Mouse (Mus musculus) midbrain, embryonic 11.5 days (tissue): ENCODE measurements around the gene Bad. TPM values are rescaled to one million over a fixed set of nuclear protein-coding genes. Genes with fewer than 3 reads are reported as not detected.

Experiments
- ATAC-seq: fragments of 200-750 bp; cut with Nextera tagmentation; 2 replicates; pipeline ENCODE4 v1.8.0; 2017; ENCODE audit warnings: moderate TSS enrichment, moderate library complexity; ENCODE audit not compliant: low FRiP score
- DNase-seq: peaks from one replicate; pipeline ENCODE4 v3.0.0; 2015; ENCODE audit warnings: low spot score; ENCODE audit errors: missing footprints
- H3K27ac ChIP-seq: fragments of 300-500 bp; sonication (generic); 2 replicates; pipeline ENCODE4 v1.5.1; 2014; ENCODE audit warnings: low read depth, low read length
- H3K27me3 ChIP-seq: fragments of 300-500 bp; sonication (generic); 2 replicates; pipeline ENCODE4 v1.6.1; 2014; ENCODE audit warnings: mild to moderate bottlenecking, low read length, moderate library complexity, mixed read lengths; ENCODE audit not compliant: control insufficient read depth, insufficient read depth
- H3K36me3 ChIP-seq: fragments of 300-500 bp; sonication (generic); 2 replicates; pipeline ENCODE4 v1.6.1; 2014; ENCODE audit warnings: mild to moderate bottlenecking, low read length, moderate library complexity, mixed read lengths; ENCODE audit not compliant: control insufficient read depth, insufficient read depth
- H3K4me1 ChIP-seq: fragments of 300-500 bp; sonication (generic); 2 replicates; pipeline ENCODE4 v1.6.1; 2014; ENCODE audit warnings: low read length; ENCODE audit not compliant: control insufficient read depth, insufficient read depth
- H3K4me2 ChIP-seq: fragments of 300-500 bp; sonication (generic); 2 replicates; pipeline ENCODE4 v1.6.1; 2014; ENCODE audit warnings: mild to moderate bottlenecking, moderate library complexity
- H3K4me3 ChIP-seq: fragments of 300-500 bp; sonication (generic); 2 replicates; pipeline ENCODE4 v1.5.1; 2014; ENCODE audit warnings: low read depth, low read length
- H3K9ac ChIP-seq: fragments of 300-500 bp; sonication (generic); 2 replicates; pipeline ENCODE4 v1.6.1; 2014; ENCODE audit warnings: low read length
- H3K9me3 ChIP-seq: fragments of 300-500 bp; sonication (generic); 2 replicates; pipeline ENCODE4 v1.6.1; 2016; ENCODE audit warnings: low read length; ENCODE audit not compliant: control insufficient read depth
- WGBS: fragments of 180-500 bp; shearing (Covaris S2); extraction: QIAGEN DNeasy Blood & Tissue Kit; methylation state at CpG from one replicate; pipeline ENCODE4 v1.1.7; 2014; 5-methylcytosine and 5-hydroxymethylcytosine counted together
- polyA plus RNA-seq: library from polyadenylated mRNA; unstranded; fragments of >200 nt; fragmentation: Nextera tagmentation; extraction: Ambion mirVana; gene quantifications from 2 replicates; pipeline ENCODE4 v1.2.1, GENCODE M21; 2014

Gene Bad
- polyA plus RNA-seq, 1 experiment from 2014 or later: 55.9 TPM

DNA sequence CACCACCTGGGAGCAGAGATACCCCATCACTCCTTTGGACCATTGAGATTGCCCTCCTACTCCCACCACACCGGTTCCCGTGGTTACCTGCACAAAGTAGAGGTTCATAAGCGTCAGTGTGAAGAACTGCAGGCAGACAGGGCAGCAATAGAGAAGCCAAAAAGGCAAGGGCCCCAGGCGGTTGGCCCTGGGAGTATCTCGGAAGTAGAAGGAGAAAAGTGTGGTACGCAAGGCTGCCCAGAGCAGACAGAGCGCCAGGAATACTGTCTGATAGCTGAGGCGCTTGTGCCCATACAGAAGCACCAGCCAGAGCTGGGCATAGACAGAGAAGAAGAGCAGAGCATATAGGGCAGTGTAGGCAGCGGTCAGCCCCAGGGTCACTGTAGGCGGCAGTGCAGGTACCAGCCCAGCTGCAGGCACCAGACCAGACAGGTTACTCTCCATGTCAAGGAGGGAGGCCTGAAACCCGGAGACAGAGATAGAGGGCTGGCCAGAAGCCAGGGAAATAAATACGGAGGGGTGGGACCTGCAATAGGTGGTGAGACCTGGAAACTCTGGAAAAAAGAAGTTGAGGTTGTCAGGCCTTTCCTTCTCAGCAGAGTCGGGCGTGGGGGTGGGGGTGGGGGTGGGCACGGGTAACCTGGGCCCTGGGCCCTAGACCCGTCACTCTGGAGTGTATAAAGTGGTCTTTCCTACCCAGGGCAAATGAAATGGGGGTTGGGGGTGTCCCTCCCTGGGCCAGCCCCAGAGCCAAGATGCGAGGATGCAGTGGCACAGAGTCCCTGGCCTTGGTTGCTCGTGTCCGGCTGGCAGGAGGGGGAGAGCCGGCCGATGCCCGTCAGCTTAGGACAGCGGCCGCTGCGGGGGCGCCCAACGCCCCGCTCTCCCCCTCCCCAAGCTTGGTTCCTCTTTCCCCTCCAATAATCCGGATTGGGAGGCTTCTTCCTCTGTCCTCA, 987 bp upstream of the Bad start:
- Histone ChIP-seq H3K27me3 (peaks cover 7% of the 10 kb centered on the region; the same call in 1 of the 2 replicates), H3K4me1 (peaks cover 14% of the 10 kb centered on the region), H3K36me3 (no peaks in the 10 kb centered on the region), H3K4me3 (peak overlapping the region; percentile 79), H3K9me3 (no peaks in the 10 kb centered on the region), H3K4me2 (peak overlapping the region; percentile 98), H3K27ac (no peak overlapping the region; the same call in 1 of the 2 replicates), H3K9ac (peak overlapping the region; percentile 92)
- WGBS: 22% methylated on average over 29 of the region's 29 CpGs
- ATAC-seq: peak; percentile 28
- no peak for DNase-seq

DNA sequence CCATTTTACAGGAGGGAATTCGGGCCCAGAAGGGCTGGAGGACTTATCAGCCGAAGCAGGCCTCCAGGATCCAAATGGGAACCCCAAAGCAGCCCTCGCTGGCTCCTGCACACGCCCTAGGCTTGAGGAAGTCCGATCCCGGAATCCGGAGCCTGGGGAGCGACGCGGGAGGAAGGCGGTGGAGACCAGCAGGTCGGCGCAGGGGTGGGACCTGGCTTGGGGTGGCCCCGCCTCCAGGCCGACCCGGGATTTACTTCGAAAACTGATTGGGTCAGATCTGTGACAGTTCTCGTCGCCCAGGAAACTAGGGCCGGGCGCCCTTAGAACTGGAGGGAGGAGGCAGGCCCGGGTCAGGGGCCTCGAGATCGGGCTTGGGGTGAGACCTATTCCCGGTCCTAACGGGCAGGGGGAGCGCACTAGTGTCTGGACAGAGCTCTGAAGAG, 609 bp downstream of the Bad start, which contains the start of gene Gpr137:
Gpr137 (minus strand) TSS at position 232 of the 443 bp plus-strand sequence.
- H3K4me3 ChIP-seq: peak within 1 kb of the TSS; percentile 79

DNA sequence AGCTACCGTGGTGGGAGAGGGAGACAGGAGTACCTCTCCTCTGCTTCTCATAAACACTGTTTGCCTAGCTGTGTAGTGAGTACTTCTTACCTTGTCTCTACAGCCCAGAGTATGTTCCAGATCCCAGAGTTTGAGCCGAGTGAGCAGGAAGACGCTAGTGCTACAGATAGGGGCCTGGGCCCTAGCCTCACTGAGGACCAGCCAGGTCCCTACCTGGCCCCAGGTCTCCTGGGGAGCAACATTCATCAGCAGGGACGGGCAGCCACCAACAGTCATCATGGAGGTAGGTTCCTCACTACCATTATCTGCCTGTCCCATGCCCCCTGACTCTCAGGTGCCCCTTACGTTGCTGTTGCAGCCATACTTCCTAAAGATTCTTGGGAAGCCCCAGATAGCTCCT, 1.1 kb downstream of the Bad start:
- Histone ChIP-seq H3K9ac (peak overlapping the region; percentile 92), H3K9me3 (no peaks in the 10 kb centered on the region), H3K4me1 (peaks cover 14% of the 10 kb centered on the region), H3K27me3 (no peaks in the 10 kb centered on the region), H3K4me3 (peak overlapping the region; percentile 79), H3K27ac (peak overlapping the region; percentile 92), H3K4me2 (peak overlapping the region; percentile 98), H3K36me3 (no peaks in the 10 kb centered on the region)
- ATAC-seq: peak; percentile 14; the same call in 1 of the 2 replicates
- DNase-seq: no peak
- 30% methylated on average over 5 of the region's 5 CpGs for WGBS

More for the DNA sequence above, 609 bp downstream of the Bad start, which contains the start of gene Gpr137:
- peak within 1 kb of the TSS; percentile 92 for H3K9ac ChIP-seq
- H3K4me1 ChIP-seq: peaks cover 14% of the 10 kb centered on the region
- H3K27me3 ChIP-seq: no peaks in the 10 kb centered on the region
- peak within 1 kb of the TSS; percentile 92 for H3K27ac ChIP-seq
- peak; percentile 98 for DNase-seq
- H3K9me3 ChIP-seq: no peaks in the 10 kb centered on the region
- 0% methylated on average over 27 of the region's 27 CpGs for WGBS
- no peaks in the 10 kb centered on the region for H3K36me3 ChIP-seq
- peak; percentile 89 for ATAC-seq
- peak within 1 kb of the TSS; percentile 98 for H3K4me2 ChIP-seq

DNA sequence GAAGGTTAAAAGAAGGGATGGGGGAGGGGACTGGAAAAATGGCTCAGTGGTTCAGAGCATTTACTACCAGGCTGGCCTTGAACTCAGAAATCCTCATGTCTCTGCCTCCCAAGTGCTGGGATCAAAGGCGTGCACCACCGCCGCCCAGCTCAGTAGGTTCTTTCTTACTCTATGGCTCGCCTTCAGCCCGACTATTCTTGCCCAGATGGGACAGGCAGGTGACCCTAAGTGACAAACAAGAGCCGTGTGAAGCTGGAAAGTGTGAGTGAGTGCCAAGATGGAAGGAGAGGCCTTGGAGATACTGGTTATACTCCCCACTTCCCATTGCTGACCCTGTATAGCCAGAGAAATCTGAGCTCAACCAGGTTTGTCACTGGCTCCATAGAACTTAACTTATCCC, 2.0 kb downstream of the Bad start:
- 96% methylated on average over 6 of the region's 6 CpGs for whole genome bisulfite sequencing
- ATAC-seq (no peak), DNase-seq (no peak)
- no peak overlapping the region for H3K9ac ChIP-seq
- peaks cover 14% of the 10 kb centered on the region for H3K4me1 ChIP-seq
- H3K4me2 ChIP-seq: no peak overlapping the region
- no peak overlapping the region for H3K27ac ChIP-seq
- H3K27me3 ChIP-seq: no peaks in the 10 kb centered on the region
- H3K9me3 ChIP-seq: no peaks in the 10 kb centered on the region
- no peaks in the 10 kb centered on the region for H3K36me3 ChIP-seq
- no peak overlapping the region for H3K4me3 ChIP-seq

DNA sequence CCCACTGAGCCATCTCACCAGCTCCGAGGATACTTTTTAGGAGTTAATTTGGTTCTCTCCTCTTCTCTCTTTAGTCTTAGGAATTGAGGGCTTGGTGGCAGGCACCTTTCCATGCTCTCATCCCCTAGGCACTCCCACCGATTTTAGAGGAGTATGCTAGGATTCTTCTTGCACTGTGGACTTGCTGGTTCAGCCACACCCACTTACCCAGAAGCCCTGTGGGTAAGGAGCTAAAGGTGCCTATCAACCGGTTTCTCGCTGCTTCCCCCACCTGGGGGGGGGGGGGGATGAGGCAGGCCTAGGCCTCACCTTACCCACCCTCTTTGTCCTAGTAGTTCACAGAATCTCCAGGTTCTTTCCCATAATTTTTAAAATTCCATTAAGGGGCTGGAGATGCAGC, 6.1 kb downstream of the Bad start:
- H3K27ac ChIP-seq: no peak overlapping the region

DNA sequence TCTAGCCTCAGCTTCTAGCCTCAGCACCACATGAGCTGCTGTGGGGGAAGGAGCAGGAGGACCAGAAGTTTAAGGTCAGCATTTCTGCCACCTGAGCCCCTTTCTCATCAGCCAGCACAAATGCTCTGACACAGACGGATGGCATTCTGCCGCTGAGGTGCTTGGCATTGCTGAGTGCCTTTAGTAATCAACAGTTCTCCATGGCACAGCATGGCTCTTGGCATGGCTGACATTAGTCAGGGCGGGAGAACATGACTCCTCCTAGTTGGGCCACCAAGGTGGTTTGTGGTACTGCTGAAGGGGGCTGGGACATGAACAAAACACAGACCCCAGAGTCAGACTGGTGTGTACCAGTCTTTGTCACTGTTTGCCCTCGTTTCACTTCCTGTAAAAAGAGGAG, 6.5 kb downstream of the Bad start:
- Histone ChIP-seq H3K36me3 (no peaks in the 10 kb centered on the region), H3K4me3 (no peak overlapping the region), H3K4me1 (peaks cover 15% of the 10 kb centered on the region), H3K9ac (no peak overlapping the region), H3K4me2 (no peak overlapping the region), H3K27ac (no peak overlapping the region), H3K27me3 (no peaks in the 10 kb centered on the region), H3K9me3 (no peaks in the 10 kb centered on the region)
- ATAC-seq (no peak), DNase-seq (no peak)
- WGBS: 83% methylated on average over 4 of the region's 4 CpGs

More for the DNA sequence above, 6.1 kb downstream of the Bad start:
- no peak overlapping the region for H3K9ac ChIP-seq
- peaks cover 15% of the 10 kb centered on the region for H3K4me1 ChIP-seq
- no peak for ATAC-seq
- H3K9me3 ChIP-seq: no peaks in the 10 kb centered on the region
- no peaks in the 10 kb centered on the region for H3K27me3 ChIP-seq
- WGBS: 48% methylated on average over 4 of the region's 4 CpGs
- H3K4me2 ChIP-seq: no peak overlapping the region
- no peak overlapping the region for H3K4me3 ChIP-seq
- no peak for DNase-seq
- no peaks in the 10 kb centered on the region for H3K36me3 ChIP-seq

DNA sequence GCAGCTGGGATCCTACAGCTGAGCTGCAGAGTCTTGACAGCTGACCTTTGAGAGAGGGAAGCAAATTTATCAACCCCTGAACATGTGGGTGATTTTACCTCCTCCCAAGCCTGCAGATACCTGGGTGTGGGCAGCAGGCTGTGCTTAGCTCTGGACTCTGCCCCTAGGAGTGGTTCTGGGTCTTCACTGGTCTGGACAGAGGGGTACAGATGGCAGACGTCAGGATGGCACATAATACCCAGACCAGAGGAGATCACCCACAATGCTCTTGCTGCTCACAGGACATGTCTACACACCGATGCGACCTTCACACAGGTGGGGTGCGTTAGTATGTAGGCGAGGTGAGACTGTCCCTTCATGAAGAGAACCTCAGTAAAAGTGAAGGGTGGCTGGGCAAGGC, 7.9 kb downstream of the Bad start:
- Histone ChIP-seq H3K27ac (no peak overlapping the region), H3K27me3 (no peaks in the 10 kb centered on the region), H3K4me2 (no peak overlapping the region), H3K9me3 (no peaks in the 10 kb centered on the region), H3K4me1 (peaks cover 15% of the 10 kb centered on the region), H3K36me3 (no peaks in the 10 kb centered on the region), H3K4me3 (no peak overlapping the region), H3K9ac (no peak overlapping the region)
- no peak for ATAC-seq
- DNase-seq: no peak
- WGBS: 93% methylated on average over 5 of the region's 5 CpGs

DNA sequence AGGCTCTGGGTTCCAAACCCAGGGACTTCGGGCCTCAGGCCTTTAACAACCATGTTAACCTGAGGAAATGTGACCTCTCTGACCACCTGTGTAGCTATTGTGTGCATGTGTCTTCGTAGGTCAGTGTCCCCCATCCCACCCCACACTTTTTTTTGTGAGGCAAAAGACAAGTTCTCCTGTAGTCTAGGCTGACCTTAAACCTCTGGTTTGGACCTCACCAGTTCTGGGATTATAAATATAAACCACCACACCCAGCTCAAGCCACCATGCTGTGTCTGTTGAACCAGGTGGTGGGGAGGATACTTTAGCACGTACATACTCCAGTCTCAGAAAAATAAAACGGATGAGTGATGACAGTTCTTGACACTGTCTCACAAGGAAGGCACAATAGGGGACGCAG, 8.3 kb downstream of the Bad start:
- no peaks in the 10 kb centered on the region for H3K36me3 ChIP-seq
- peaks cover 15% of the 10 kb centered on the region for H3K4me1 ChIP-seq
- H3K4me2 ChIP-seq: peak overlapping the region; percentile 94
- no peaks in the 10 kb centered on the region for H3K27me3 ChIP-seq
- no peak for DNase-seq
- ATAC-seq: no peak
- peak overlapping the region; percentile 42; the same call in 1 of the 2 replicates for H3K4me3 ChIP-seq
- 47% methylated on average over 5 of the region's 5 CpGs for WGBS
- H3K27ac ChIP-seq: no peak overlapping the region
- H3K9ac ChIP-seq: peak overlapping the region; percentile 76; the same call in 1 of the 2 replicates
- no peaks in the 10 kb centered on the region for H3K9me3 ChIP-seq

DNA sequence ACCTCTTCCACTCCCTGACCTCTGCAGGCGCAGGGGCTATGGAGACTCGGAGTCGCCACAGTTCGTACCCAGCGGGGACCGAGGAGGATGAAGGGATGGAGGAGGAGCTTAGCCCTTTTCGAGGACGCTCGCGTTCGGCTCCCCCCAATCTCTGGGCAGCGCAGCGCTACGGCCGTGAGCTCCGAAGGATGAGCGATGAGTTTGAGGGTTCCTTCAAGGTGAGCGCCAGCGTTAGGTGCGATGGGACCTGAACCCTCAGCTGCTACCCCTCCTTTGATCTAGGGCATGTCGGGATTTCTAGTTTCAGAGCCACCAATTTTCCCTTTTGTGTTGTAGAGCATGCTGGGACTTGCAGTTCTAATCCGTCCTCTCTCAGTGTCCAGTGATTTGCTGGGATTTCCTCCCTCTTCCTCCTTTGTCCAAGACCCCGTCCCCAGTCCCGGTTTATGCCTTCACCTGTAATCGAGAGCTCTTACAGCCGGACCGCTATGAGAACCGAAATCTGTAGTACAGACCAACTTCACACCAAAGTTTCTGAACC, 9.0 kb downstream of the Bad start:
- Histone ChIP-seq H3K9ac (peak overlapping the region; percentile 76), H3K4me3 (peak overlapping the region; percentile 42), H3K9me3 (no peaks in the 10 kb centered on the region), H3K4me1 (peaks cover 15% of the 10 kb centered on the region), H3K4me2 (peak overlapping the region; percentile 94), H3K36me3 (no peaks in the 10 kb centered on the region), H3K27me3 (no peaks in the 10 kb centered on the region), H3K27ac (peak overlapping the region; percentile 97)
- ATAC-seq (peak; percentile 65), DNase-seq (peak; percentile 98)
- under 1% methylated on average over 28 of the region's 28 CpGs for WGBS
